Mouse (Mus musculus) stomach, embryonic 16.5 days (tissue): ENCODE measurements around the gene Elovl5. TPM values are rescaled to one million over a fixed set of nuclear protein-coding genes. Genes with fewer than 3 reads are reported as not detected.

Experiments used
- ATAC-seq: fragments of 200-750 bp; cut with Nextera tagmentation; 2 replicates; pipeline ENCODE4 v1.8.0; 2017; ENCODE audit warnings: moderate number of reproducible peaks, moderate TSS enrichment; ENCODE audit not compliant: insufficient read depth, low FRiP score
- H3K27ac ChIP-seq: fragments of 300-500 bp; sonication (generic); 2 replicates; pipeline ENCODE4 v1.5.1; 2014; ENCODE audit warnings: low read length
- H3K27me3 ChIP-seq: fragments of 300-500 bp; sonication (generic); 2 replicates; pipeline ENCODE4 v1.6.1; 2014; ENCODE audit warnings: low read length, control low read depth, mixed read lengths; ENCODE audit not compliant: control insufficient read depth, insufficient read depth
- H3K36me3 ChIP-seq: fragments of 300-500 bp; sonication (generic); 2 replicates; pipeline ENCODE4 v1.6.1; 2014; ENCODE audit warnings: low read length; ENCODE audit not compliant: control insufficient read depth, insufficient read depth
- H3K4me1 ChIP-seq: fragments of 300-500 bp; sonication (generic); 2 replicates; pipeline ENCODE4 v1.6.1; 2014; ENCODE audit warnings: low read length, control low read depth, mixed read lengths; ENCODE audit not compliant: control insufficient read depth, insufficient read depth
- H3K4me2 ChIP-seq: fragments of 300-500 bp; sonication (generic); 2 replicates; pipeline ENCODE4 v1.6.1; 2014; ENCODE audit warnings: low read depth, low read length, mixed read lengths
- H3K4me3 ChIP-seq: fragments of 300-500 bp; sonication (generic); replicated peaks from 2 replicates; pipeline ENCODE4 v1.5.1; 2014; ENCODE audit warnings: mild to moderate bottlenecking, low read length
- H3K9ac ChIP-seq: fragments of 300-500 bp; sonication (generic); 2 replicates; pipeline ENCODE4 v1.6.1; 2014; ENCODE audit warnings: low read length
- H3K9me3 ChIP-seq: fragments of 300-500 bp; sonication (generic); replicated peaks from 2 replicates; pipeline ENCODE4 v1.6.1; 2016; ENCODE audit warnings: low read length, control low read depth; ENCODE audit not compliant: control insufficient read depth
- WGBS: fragments of 180-500 bp; shearing (Covaris S2); extraction: QIAGEN DNeasy Blood & Tissue Kit; methylation state at CpG from one replicate; pipeline ENCODE4 v1.1.7; 2014; 5-methylcytosine and 5-hydroxymethylcytosine counted together
- polyA plus RNA-seq: library from polyadenylated mRNA; unstranded; fragments of >200 nt; fragmentation: Nextera tagmentation; extraction: Ambion mirVana; gene quantifications from 2 replicates; pipeline ENCODE4 v1.2.1, GENCODE M21; 2015

The Elovl5 gene
- polyA plus RNA-seq, 1 experiment from 2014 or later: 67.6 TPM

DNA sequence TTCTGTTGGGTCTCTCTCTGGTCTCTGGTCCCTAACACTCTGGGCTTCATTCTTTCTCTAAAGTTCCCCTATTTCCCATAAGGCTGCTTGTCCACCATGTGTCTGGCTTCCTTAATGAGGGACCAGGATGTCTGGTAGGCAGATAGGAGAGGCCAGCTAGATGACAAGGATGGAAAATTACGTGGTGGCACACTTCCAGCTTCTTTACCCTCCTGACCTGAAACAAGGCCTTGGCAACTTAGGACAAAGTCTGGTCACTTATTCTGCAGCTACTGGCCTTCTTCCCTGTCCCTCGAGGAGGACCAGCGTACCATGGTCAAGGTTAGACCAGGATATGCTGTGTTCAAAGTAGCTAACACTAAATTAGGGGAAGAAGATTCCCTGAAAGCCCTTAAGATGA lies 109.9 kb downstream of the Elovl5 start:
- Histone ChIP-seq H3K36me3 (no peaks in the 10 kb centered on the region), H3K9ac (no peak overlapping the region), H3K4me1 (peaks cover under 1% of the 10 kb centered on the region; the same call in 1 of the 2 replicates), H3K9me3 (no peaks in the 10 kb centered on the region), H3K4me3 (no peak overlapping the region), H3K27me3 (no peaks in the 10 kb centered on the region), H3K4me2 (no peak overlapping the region), H3K27ac (no peak overlapping the region)
- 81% methylated on average over 3 of the region's 3 CpGs for WGBS
- ATAC-seq: no peak

DNA sequence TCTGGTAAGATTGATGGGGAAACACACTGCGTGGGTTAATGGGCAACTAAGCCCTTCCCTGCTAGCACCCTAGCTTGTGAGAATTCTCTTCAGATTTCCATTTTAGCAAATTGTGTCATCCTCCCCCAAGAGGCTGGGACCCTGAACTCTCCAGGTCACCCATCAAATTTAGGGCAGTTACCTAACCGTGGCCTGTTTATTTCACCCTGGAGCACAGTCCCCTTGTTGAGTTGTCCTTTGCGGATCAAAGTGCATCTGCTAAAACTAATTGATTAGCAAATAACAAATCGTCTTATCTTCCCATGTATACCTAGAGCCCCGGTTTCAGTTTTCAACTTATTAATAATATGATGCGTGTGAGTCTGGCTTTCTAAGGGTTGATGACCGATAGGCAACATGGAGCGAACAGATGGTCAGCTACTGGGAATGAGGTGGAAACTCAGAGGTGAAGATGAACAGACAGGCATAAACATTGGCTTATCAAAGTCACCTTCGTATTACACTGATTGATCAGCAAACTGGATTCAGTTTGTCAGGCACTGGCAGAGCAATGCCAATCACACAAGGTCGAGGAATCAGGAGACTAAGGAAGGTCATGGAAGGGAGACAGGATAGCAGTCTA lies 113.8 kb downstream of the Elovl5 start:
- H3K36me3 ChIP-seq: no peaks in the 10 kb centered on the region
- 79% methylated on average over 10 of the region's 10 CpGs for WGBS
- no peaks in the 10 kb centered on the region for H3K4me1 ChIP-seq
- H3K9me3 ChIP-seq: no peaks in the 10 kb centered on the region
- H3K9ac ChIP-seq: no peak overlapping the region
- no peak overlapping the region for H3K27ac ChIP-seq
- H3K27me3 ChIP-seq: no peaks in the 10 kb centered on the region
- ATAC-seq: no peak
- H3K4me3 ChIP-seq: no peak overlapping the region
- no peak overlapping the region for H3K4me2 ChIP-seq

GRCm38 (mm10) chr9:78032930-78033329 lies 115.8 kb downstream of the Elovl5 start:
- H3K4me2 ChIP-seq: no peak overlapping the region
- WGBS: 71% methylated on average over 4 of the region's 4 CpGs

More at GRCm38 (mm10) chr9:78032930-78033329, 115.8 kb downstream of the Elovl5 start:
- Histone ChIP-seq H3K4me3 (no peak overlapping the region), H3K27ac (no peak overlapping the region), H3K36me3 (no peaks in the 10 kb centered on the region), H3K9ac (no peak overlapping the region), H3K9me3 (no peaks in the 10 kb centered on the region), H3K27me3 (no peaks in the 10 kb centered on the region), H3K4me1 (no peaks in the 10 kb centered on the region)
- ATAC-seq: no peak

Other genes with a start within 250 kb of the Elovl5 start
- gene Gclc, start 162.8 kb upstream of the Elovl5 start, polyA plus RNA-seq: 9.8 and 10.9 TPM in 2 replicates
- not detected in 2 replicates for gene Gcm1, start 134.6 kb downstream of the Elovl5 start, polyA plus RNA-seq
- gene Fbxo9, start 191.7 kb downstream of the Elovl5 start, polyA plus RNA-seq: 35.7 and 36.2 TPM in 2 replicates
- 25.3 and 25.6 TPM in 2 replicates for gene Ick, start 191.8 kb downstream of the Elovl5 start, polyA plus RNA-seq